Mouse (Mus musculus) hindbrain, embryonic 11.5 days (tissue): ENCODE data around the gene Ncoa3. TPM values are rescaled to one million over a fixed set of nuclear protein-coding genes. Genes with fewer than 3 reads are reported as not detected.

Source experiments
- ATAC-seq: fragments of 200-750 bp; cut with Nextera tagmentation; 2 replicates; pipeline ENCODE4 v1.8.0; 2017; ENCODE audit warnings: mild to moderate bottlenecking, moderate TSS enrichment, moderate library complexity; ENCODE audit not compliant: low FRiP score
- DNase-seq: peaks from one replicate; pipeline ENCODE4 v3.0.0-alpha.2; 2015; ENCODE audit warnings: low spot score
- H3K27ac ChIP-seq: fragments of 300-500 bp; sonication (generic); 2 replicates; pipeline ENCODE4 v1.5.1; 2014; ENCODE audit warnings: mild to moderate bottlenecking, low read depth, low read length
- H3K27me3 ChIP-seq: fragments of 300-500 bp; sonication (generic); 2 replicates; pipeline ENCODE4 v1.6.1; 2014; ENCODE audit warnings: mild to moderate bottlenecking, low read length, moderate library complexity, mixed read lengths; ENCODE audit not compliant: control insufficient read depth, insufficient read depth
- H3K36me3 ChIP-seq: fragments of 300-500 bp; sonication (generic); 2 replicates; pipeline ENCODE4 v1.6.1; 2014; ENCODE audit warnings: mild to moderate bottlenecking, low read length, moderate library complexity, mixed read lengths; ENCODE audit not compliant: control insufficient read depth, insufficient read depth
- H3K4me1 ChIP-seq: fragments of 300-500 bp; sonication (generic); replicated peaks from 2 replicates; pipeline ENCODE4 v1.6.1; 2014; ENCODE audit warnings: low read length, mixed read lengths; ENCODE audit not compliant: control insufficient read depth, insufficient read depth
- H3K4me2 ChIP-seq: fragments of 300-500 bp; sonication (generic); replicated peaks from 2 replicates; pipeline ENCODE4 v1.6.1; 2014; ENCODE audit warnings: mild to moderate bottlenecking, low read depth, low read length
- H3K4me3 ChIP-seq: fragments of 300-500 bp; sonication (generic); 2 replicates; pipeline ENCODE4 v1.5.1; 2014; ENCODE audit warnings: low read depth, low read length
- H3K9ac ChIP-seq: fragments of 300-500 bp; sonication (generic); 2 replicates; pipeline ENCODE4 v1.6.1; 2014; ENCODE audit warnings: low read depth, low read length
- H3K9me3 ChIP-seq: fragments of 300-500 bp; sonication (generic); 2 replicates; pipeline ENCODE4 v1.6.1; 2016; ENCODE audit warnings: low read length; ENCODE audit not compliant: control insufficient read depth
- WGBS: fragments of 180-500 bp; shearing (Covaris S2); extraction: QIAGEN DNeasy Blood & Tissue Kit; methylation state at CpG from one replicate; pipeline ENCODE4 v1.1.7; 2014; 5-methylcytosine and 5-hydroxymethylcytosine counted together
- polyA plus RNA-seq: library from polyadenylated mRNA; unstranded; fragments of >200 nt; fragmentation: Nextera tagmentation; extraction: Ambion mirVana; gene quantifications from 2 replicates; pipeline ENCODE4 v1.2.1, GENCODE M21; 2014

Gene Ncoa3
- polyA plus RNA-seq, 1 experiment from 2014 or later = 17.1 TPM

DNA sequence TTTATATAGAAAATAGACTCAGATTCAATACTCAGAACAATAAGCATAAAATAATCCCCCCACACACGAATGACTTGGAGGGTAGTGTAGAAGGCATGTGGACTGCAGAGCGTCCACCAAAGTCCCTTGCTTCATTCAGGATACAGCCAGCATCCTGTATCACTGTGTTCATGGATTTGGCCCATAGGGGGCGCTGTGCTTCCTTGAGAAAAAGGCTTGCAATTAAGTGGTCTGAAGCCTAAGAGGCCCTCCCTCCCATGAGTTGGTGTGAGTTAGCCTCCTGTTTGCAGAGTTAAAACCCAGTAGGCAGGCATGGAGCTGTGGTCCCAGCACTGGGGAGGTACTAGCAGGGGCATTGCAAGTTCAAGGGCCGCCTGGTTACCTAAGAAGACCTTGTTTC, 115.9 kb downstream of the Ncoa3 start:
- Histone ChIP-seq H3K27me3 (no peaks in the 10 kb centered on the region; the same call in 1 of the 2 replicates), H3K9ac (no peak overlapping the region), H3K27ac (no peak overlapping the region), H3K36me3 (no peaks in the 10 kb centered on the region), H3K4me2 (no peak overlapping the region), H3K4me3 (no peak overlapping the region), H3K4me1 (0 out of 2 replicates have a peak, but pooled peaks cover 4% of the 10 kb centered on the region), H3K9me3 (no peaks in the 10 kb centered on the region)
- ATAC-seq = no peak
- WGBS = 24% methylated on average over 4 of the region's 4 CpGs
- peak; percentile 95 for DNase-seq

DNA sequence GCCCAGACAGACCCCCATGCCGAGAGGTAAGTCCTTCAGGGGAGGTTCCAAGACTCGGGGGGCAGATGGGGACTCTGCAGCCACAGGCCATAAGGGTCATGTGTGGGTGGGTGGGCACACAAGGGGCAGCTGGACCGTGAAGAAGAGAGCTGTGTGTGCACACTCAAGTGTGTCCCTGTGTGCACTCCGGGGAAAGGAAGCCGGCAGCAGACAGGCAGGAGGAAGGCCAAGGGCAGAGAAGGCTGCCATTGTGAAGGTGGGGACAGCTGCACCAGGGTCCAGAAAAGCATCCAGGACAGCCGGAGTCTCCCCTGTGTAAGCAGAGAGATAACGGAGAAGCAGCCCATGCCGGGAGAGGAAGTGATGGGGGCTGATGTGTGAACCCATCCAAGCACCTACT, 118.3 kb downstream of the Ncoa3 start:
- DNase-seq (no peak), ATAC-seq (no peak)
- no peaks in the 10 kb centered on the region for H3K9me3 ChIP-seq
- H3K4me2 ChIP-seq = no peak overlapping the region
- H3K9ac ChIP-seq = no peak overlapping the region
- no peak overlapping the region for H3K27ac ChIP-seq
- H3K4me1 ChIP-seq = 0 out of 2 replicates have a peak, but pooled peaks cover 2% of the 10 kb centered on the region
- H3K27me3 ChIP-seq = no peaks in the 10 kb centered on the region; the same call in 1 of the 2 replicates
- WGBS = 75% methylated on average over 8 of the region's 8 CpGs
- H3K36me3 ChIP-seq = peaks cover 3% of the 10 kb centered on the region; the same call in 1 of the 2 replicates
- H3K4me3 ChIP-seq = no peak overlapping the region

DNA sequence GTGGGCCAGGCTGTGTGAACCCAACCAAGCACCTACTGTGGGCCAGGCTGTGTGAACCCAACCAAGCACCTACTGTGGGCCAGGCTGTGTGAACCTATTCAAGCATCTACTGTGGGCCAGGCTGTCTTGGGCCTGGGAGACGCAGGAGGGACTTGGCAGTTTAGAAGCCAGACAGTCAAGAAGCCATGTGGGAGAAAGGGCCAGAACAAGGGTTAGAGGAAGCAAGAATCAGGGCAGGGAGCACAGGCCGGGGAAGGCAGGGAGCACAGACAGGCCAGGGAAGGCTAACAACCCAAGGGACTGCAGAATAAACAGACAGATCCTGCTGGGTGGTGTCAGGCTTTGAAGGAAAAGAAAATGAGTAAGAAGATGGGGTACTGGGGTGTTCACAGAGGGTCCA, 118.8 kb downstream of the Ncoa3 start:
- Histone ChIP-seq H3K9me3 (no peaks in the 10 kb centered on the region), H3K4me1 (0 out of 2 replicates have a peak, but pooled peaks cover 2% of the 10 kb centered on the region), H3K36me3 (peaks cover 8% of the 10 kb centered on the region; the same call in 1 of the 2 replicates), H3K9ac (no peak overlapping the region), H3K4me3 (no peak overlapping the region), H3K27ac (no peak overlapping the region), H3K4me2 (no peak overlapping the region), H3K27me3 (no peaks in the 10 kb centered on the region; the same call in 1 of the 2 replicates)
- DNase-seq (no peak), ATAC-seq (no peak)
- WGBS = 88% methylated on average over 2 of the region's 2 CpGs

DNA sequence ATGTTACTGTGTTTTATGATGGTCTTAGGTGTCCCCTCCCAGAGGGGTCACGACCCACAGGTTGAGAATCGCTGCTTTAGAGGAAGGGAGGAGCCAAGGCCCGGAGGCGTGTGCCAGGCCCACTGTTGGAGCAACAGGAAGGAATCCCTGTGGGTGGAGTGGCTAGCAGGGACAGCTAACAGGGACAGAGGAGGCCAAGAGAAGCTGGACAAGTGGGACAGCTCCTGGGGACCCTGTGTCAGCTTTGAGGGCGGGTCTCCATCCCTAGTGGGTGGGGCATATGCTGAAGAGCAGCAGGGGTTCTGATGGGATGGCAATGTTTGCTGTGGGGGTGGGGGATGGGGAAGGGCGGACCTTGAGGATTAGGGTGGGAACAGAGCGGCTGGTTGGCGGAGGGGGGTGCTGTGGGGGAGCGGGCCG, 119.4 kb downstream of the Ncoa3 start:
- H3K4me3 ChIP-seq = no peak overlapping the region
- WGBS = 45% methylated on average over 10 of the region's 10 CpGs
- H3K9ac ChIP-seq = no peak overlapping the region
- H3K27ac ChIP-seq = no peak overlapping the region
- H3K9me3 ChIP-seq = no peaks in the 10 kb centered on the region
- H3K4me1 ChIP-seq = 0 out of 2 replicates have a peak, but pooled peaks cover 2% of the 10 kb centered on the region
- ATAC-seq = no peak
- peak; percentile 25 for DNase-seq
- H3K27me3 ChIP-seq = no peaks in the 10 kb centered on the region
- H3K36me3 ChIP-seq = peaks cover 12% of the 10 kb centered on the region; the same call in 1 of the 2 replicates
- H3K4me2 ChIP-seq = no peak overlapping the region

DNA sequence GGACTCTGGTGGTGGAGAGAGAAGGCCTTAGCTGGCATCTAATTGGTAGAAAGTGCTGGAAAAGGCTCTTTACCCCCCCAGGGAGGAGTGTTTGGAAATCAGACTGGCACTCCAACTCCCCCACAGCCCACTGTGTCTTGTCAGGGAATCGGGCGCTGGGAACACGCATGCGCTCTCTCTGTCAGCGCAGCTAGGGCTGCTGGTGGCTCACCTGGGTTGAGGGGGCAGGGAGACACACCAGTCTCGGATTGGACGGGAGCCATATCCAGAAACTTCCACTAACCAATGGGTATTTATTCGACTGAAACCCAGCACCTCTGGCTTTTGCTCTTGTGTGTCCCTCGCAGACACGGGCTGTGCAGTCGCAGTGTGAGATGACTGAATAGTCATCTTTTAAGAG, 120.5 kb downstream of the Ncoa3 start:
- DNase-seq = no peak
- Histone ChIP-seq H3K9ac (no peak overlapping the region), H3K4me2 (no peak overlapping the region), H3K36me3 (peaks cover 12% of the 10 kb centered on the region; the same call in 1 of the 2 replicates), H3K4me3 (no peak overlapping the region), H3K27ac (no peak overlapping the region), H3K4me1 (0 out of 2 replicates have a peak, but pooled peaks cover 2% of the 10 kb centered on the region), H3K27me3 (no peaks in the 10 kb centered on the region), H3K9me3 (no peaks in the 10 kb centered on the region)
- ATAC-seq = no peak
- WGBS = 92% methylated on average over 11 of the region's 11 CpGs

DNA sequence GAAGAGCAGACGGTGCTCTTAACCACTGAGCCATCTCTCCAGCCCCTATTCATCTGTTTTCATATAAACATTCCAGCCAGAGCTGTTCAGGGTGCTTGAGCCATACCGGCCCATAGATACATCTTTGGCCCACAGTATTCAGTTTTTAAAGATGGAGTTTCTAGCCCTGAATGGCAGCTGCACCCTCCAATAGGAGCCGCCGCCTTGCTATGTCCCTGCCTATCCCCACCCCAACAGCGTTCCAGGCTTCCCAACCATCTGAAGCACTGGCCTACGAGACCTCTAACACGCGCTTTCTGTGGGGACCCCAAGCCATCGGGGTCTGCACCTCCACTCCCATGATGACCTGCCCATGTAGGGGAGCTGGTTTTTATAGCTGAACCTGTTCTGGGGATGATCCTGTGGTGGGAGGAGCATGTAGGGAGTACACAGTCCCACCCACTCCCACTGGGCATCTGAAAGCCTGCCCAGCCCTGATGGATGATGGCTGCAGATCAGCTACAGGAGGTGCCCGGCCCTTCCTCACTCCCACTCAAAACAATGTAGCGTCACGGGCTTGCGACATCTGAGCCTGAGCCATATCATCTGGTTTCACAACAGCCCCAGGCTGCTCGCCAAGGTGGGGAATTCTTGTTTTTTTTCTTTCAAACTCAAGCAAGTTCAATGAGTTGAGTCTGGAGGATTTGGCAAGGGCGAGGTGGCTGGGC, 123.3 kb downstream of the Ncoa3 start:
- H3K4me1 ChIP-seq = 0 out of 2 replicates have a peak, but pooled peaks cover 2% of the 10 kb centered on the region
- 94% methylated on average over 15 of the region's 15 CpGs for WGBS
- no peak overlapping the region for H3K4me3 ChIP-seq
- no peak overlapping the region for H3K4me2 ChIP-seq
- H3K27ac ChIP-seq = no peak overlapping the region
- H3K9me3 ChIP-seq = no peaks in the 10 kb centered on the region
- peaks cover 12% of the 10 kb centered on the region; the same call in 1 of the 2 replicates for H3K36me3 ChIP-seq
- H3K9ac ChIP-seq = no peak overlapping the region
- no peak for DNase-seq
- H3K27me3 ChIP-seq = no peaks in the 10 kb centered on the region
- no peak for ATAC-seq

DNA sequence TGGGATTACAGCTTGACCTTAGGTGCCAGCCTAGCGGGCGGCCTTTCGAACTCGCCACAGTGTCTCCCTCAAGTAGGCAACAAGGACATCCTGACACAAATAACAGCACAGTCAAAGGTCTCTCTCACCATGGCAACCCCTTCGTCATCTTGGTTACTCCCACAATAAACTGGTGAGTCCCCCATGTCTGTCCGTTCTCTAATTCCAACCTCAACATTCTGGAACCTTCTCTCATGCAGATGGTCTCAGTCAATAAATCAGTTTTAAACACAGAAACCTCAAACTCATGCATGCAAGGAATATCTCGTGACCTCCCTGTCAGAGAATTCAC, 123.8 kb downstream of the Ncoa3 start:
- WGBS = 93% methylated on average over 7 of the region's 7 CpGs
- no peak overlapping the region for H3K9ac ChIP-seq
- H3K36me3 ChIP-seq = peaks cover 12% of the 10 kb centered on the region; the same call in 1 of the 2 replicates
- no peak for ATAC-seq
- DNase-seq = no peak
- H3K27ac ChIP-seq = no peak overlapping the region
- H3K27me3 ChIP-seq = no peaks in the 10 kb centered on the region
- 0 out of 2 replicates have a peak, but pooled peaks cover 2% of the 10 kb centered on the region for H3K4me1 ChIP-seq
- no peak overlapping the region for H3K4me2 ChIP-seq
- H3K9me3 ChIP-seq = no peaks in the 10 kb centered on the region
- no peak overlapping the region for H3K4me3 ChIP-seq

DNA sequence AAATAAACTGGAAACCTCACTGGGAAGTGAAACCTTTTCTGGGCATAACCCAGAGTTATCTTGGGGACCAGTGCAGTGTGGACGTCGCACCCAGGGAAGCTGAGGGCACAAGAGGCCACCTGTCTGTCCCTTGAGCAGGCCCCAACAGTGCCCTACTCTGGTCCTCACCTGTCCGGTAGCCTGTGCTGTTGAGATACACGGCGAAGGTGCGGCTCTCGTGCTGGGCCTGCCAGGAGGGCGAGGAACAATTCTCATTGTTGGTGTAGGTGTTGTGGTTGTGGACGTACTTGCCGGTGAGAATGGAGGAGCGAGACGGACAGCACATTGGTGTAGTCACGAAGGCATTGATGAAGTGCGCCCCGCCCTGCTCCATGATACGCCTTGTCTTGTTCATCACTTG, 124.3 kb downstream of the Ncoa3 start:
- no peaks in the 10 kb centered on the region for H3K27me3 ChIP-seq
- WGBS = 96% methylated on average over 16 of the region's 16 CpGs
- no peak overlapping the region for H3K27ac ChIP-seq
- H3K4me2 ChIP-seq = no peak overlapping the region
- H3K9me3 ChIP-seq = no peaks in the 10 kb centered on the region
- peaks cover 12% of the 10 kb centered on the region; the same call in 1 of the 2 replicates for H3K36me3 ChIP-seq
- no peak overlapping the region for H3K9ac ChIP-seq
- ATAC-seq (no peak), DNase-seq (no peak)
- no peak overlapping the region for H3K4me3 ChIP-seq
- 0 out of 2 replicates have a peak, but pooled peaks cover 2% of the 10 kb centered on the region for H3K4me1 ChIP-seq

DNA sequence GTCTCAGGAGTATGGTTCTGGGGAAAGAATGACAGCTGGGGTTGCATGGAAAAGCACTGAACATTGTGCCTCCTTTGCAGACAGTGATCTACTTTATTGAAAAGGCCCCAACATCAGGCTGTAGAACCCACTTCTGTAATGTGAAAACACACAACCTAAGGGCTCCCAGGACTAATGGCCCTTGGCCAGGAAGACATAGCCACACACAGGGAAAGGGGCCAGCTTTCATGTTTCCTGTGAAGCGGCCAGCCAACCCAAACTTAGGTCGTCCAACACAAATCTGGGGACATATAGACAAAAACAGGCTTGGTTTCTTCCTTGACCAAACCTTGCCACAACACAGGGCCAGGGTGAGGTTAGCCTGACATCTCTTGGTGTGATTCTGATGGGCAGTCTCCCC, 127.6 kb downstream of the Ncoa3 start:
- Histone ChIP-seq H3K4me3 (no peak overlapping the region), H3K4me1 (no peaks in the 10 kb centered on the region), H3K4me2 (no peak overlapping the region), H3K27ac (no peak overlapping the region), H3K27me3 (no peaks in the 10 kb centered on the region), H3K36me3 (peaks cover 12% of the 10 kb centered on the region; the same call in 1 of the 2 replicates), H3K9me3 (no peaks in the 10 kb centered on the region), H3K9ac (no peak overlapping the region)
- 95% methylated on average over 2 of the region's 2 CpGs for WGBS
- DNase-seq (no peak), ATAC-seq (no peak)
